ENCODE assay signal across 8 mouse cellular contexts in genomic region chr15:101176795-101177691, GRCm38 (mm10). TPM values are rescaled to one million over a fixed set of nuclear protein-coding genes. Genes with fewer than 3 reads are reported as not detected.
A peak's percentile ranks its signal among the peaks of the same experiment; 100 is the strongest.
DNase-seq lines count a peak whose midpoint lies in the region; ATAC-seq and TF ChIP-seq lines count a peak whose summit lies in the region.

No protein-coding gene starts in this region.

- peak overlapping the region; percentile 79; the same call in 1 of the 2 replicates for H3K4me3 ChIP-seq in left cerebral cortex, adult 2 months
- H3K4me3 ChIP-seq in intestine, embryonic 15.5 days (replicated peaks): 0 out of 2 replicates have a peak overlapping the region, but pooled peaks have one; percentile 5
- H3K4me3 ChIP-seq in neural tube, embryonic 14.5 days (ENCODE audit: low read depth, low read length): no peak overlapping the region

- intact Hi-C loops in left cerebral cortex, adult 2 months (cut with DNase I): no loop called here

- no peak for ATAC-seq in cerebellum, adult (ENCODE audit: insufficient number of reproducible peaks, low FRiP score, low TSS enrichment)
- ATAC-seq in intestine, embryonic 15.5 days: peak; percentile 71
- ATAC-seq in neural tube, embryonic 14.5 days (ENCODE audit: low read depth): no peak

- no peaks in the 10 kb centered on the region for H3K9me3 ChIP-seq in intestine, embryonic 15.5 days
- no peaks in the 10 kb centered on the region for H3K9me3 ChIP-seq in neural tube, embryonic 14.5 days (ENCODE audit: control insufficient read depth, low read length)

- 52% methylated on average over 8 of the region's 8 CpGs for WGBS in intestine, embryonic 15.5 days
- 61% methylated on average over 8 of the region's 8 CpGs for WGBS in neural tube, embryonic 14.5 days

- H3K27ac ChIP-seq in left cerebral cortex, adult 2 months: peak overlapping the region; percentile 70
- H3K27ac ChIP-seq in intestine, embryonic 15.5 days: peak overlapping the region; percentile 78
- no peak overlapping the region for H3K27ac ChIP-seq in neural tube, embryonic 14.5 days (ENCODE audit: low read depth, low read length)

- no peaks in the 10 kb centered on the region for H3K27me3 ChIP-seq in intestine, embryonic 15.5 days (replicated peaks)
- no peaks in the 10 kb centered on the region for H3K27me3 ChIP-seq in neural tube, embryonic 14.5 days (ENCODE audit: control insufficient read depth, insufficient read depth, low read length)

- H3K9ac ChIP-seq in intestine, embryonic 15.5 days: no peak overlapping the region
- H3K9ac ChIP-seq in neural tube, embryonic 14.5 days (replicated peaks; ENCODE audit: low read depth, low read length): no peak overlapping the region

- H3K4me1 ChIP-seq in intestine, embryonic 15.5 days (replicated peaks): peaks cover 41% of the 10 kb centered on the region
- peaks cover 42% of the 10 kb centered on the region for H3K4me1 ChIP-seq in neural tube, embryonic 14.5 days (ENCODE audit: control insufficient read depth, insufficient read depth, low read length)

- peak overlapping the region; percentile 80 for H3K4me2 ChIP-seq in intestine, embryonic 15.5 days (replicated peaks)
- peak overlapping the region; percentile 83; the same call in 1 of the 2 replicates for H3K4me2 ChIP-seq in neural tube, embryonic 14.5 days (ENCODE audit: low read depth, low read length)

- no peak for TF ChIP-seq CTCF in left cerebral cortex, adult 2 months (IDR thresholded peaks at IDR 0.05)

- peak; percentile 60 for DNase-seq in cerebellum, adult 11-12 months
- no peak for DNase-seq in left cerebral cortex, adult 2 months (ENCODE audit: extremely low spot score in 1 of 2, low spot score in 2 of 2)
- no peak for DNase-seq in left cerebral cortex, adult 11 months (ENCODE audit: low spot score)
- no peak for DNase-seq in embryo, embryonic 10.5 days (ENCODE audit: low spot score)
- no peak for DNase-seq in kidney, adult 9 months

- H3K36me3 ChIP-seq in intestine, embryonic 15.5 days: no peaks in the 10 kb centered on the region
- no peaks in the 10 kb centered on the region for H3K36me3 ChIP-seq in neural tube, embryonic 14.5 days (ENCODE audit: control insufficient read depth, insufficient read depth, low read length)

RNA-seq across cellular contexts. Expression of gene Acvr1b, which starts 3.2 kb away (rescaled TPM):
- total RNA-seq in left cerebral cortex, adult 2 months (2021): 100 to 1,000 TPM; 102 to 114 TPM
- 9.1 and 9.3 TPM in 2 replicates for polyA plus RNA-seq in intestine, embryonic 15.5 days (2015; fragmentation: Nextera tagmentation; extraction: Ambion mirVana)
- polyA plus RNA-seq in neural tube, embryonic 14.5 days (2014; fragmentation: Nextera tagmentation; extraction: Ambion mirVana): 27.6 and 28.0 TPM in 2 replicates

RNA-seq across cellular contexts. Expression of gene Grasp, which starts 46.9 kb away (rescaled TPM):
- 100 to 1,000 TPM in 1 of 2 experiments, 10 to 100 TPM in 1; 89.7 to 107 TPM for total RNA-seq in left cerebral cortex, adult 2 months (2021)
- polyA plus RNA-seq in intestine, embryonic 15.5 days (2015; fragmentation: Nextera tagmentation; extraction: Ambion mirVana): 3.9 and 4.8 TPM in 2 replicates
- polyA plus RNA-seq in neural tube, embryonic 14.5 days (2014; fragmentation: Nextera tagmentation; extraction: Ambion mirVana): 1.0 and 2.4 TPM in 2 replicates

RNA-seq across cellular contexts. Expression of gene Acvrl1, which starts 48.7 kb away (rescaled TPM):
- 10 to 100 TPM; 13.8 to 15.1 TPM for total RNA-seq in left cerebral cortex, adult 2 months (2021)
- 27.3 and 27.6 TPM in 2 replicates for polyA plus RNA-seq in intestine, embryonic 15.5 days (2015; fragmentation: Nextera tagmentation; extraction: Ambion mirVana)
- polyA plus RNA-seq in neural tube, embryonic 14.5 days (2014; fragmentation: Nextera tagmentation; extraction: Ambion mirVana): 3.2 and 5.2 TPM in 2 replicates
